Mouse (Mus musculus) liver, adult 2 months (tissue): ENCODE measurements around the gene Slc9a7. TPM values are rescaled to one million over a fixed set of nuclear protein-coding genes. Genes with fewer than 3 reads are reported as not detected.

ENCODE experiments used
- DNase-seq: peaks from one replicate; pipeline ENCODE4 v3.0.0-alpha.2; 2011; ENCODE audit warnings: low read depth, low spot score; ENCODE audit errors: extremely low read depth
- H3K27ac ChIP-seq: fragments of 200-500 bp; replicated peaks from 2 replicates; pipeline ENCODE4 v1.5.1; 2012; ENCODE audit warnings: low read depth, mild to moderate bottlenecking, control low read depth, inconsistent platforms, low read length; ENCODE audit not compliant: insufficient read depth
- H3K27me3 ChIP-seq: fragments of 200-500 bp; 2 replicates; pipeline ENCODE4 v1.6.1; 2012; ENCODE audit warnings: mild to moderate bottlenecking, moderate library complexity, low read length, inconsistent platforms; ENCODE audit not compliant: control insufficient read depth, insufficient read depth
- H3K36me3 ChIP-seq: fragments of 200-500 bp; 2 replicates; pipeline ENCODE4 v1.6.1; 2012; ENCODE audit warnings: low read length, inconsistent platforms; ENCODE audit not compliant: control insufficient read depth, insufficient read depth
- H3K4me1 ChIP-seq: fragments of 200-500 bp; 2 replicates; pipeline ENCODE4 v1.6.1; 2011; ENCODE audit warnings: low read length; ENCODE audit not compliant: control insufficient read depth, insufficient read depth
- H3K4me3 ChIP-seq: fragments of 200-500 bp; 2 replicates; pipeline ENCODE4 v1.5.1; 2011; ENCODE audit warnings: low read depth, mild to moderate bottlenecking, control low read depth, low read length, moderate library complexity; ENCODE audit not compliant: insufficient read depth
- H3K79me2 ChIP-seq: fragments of 200-500 bp; 2 replicates; pipeline ENCODE4 v1.6.1; 2012; ENCODE audit warnings: inconsistent platforms, mild to moderate bottlenecking, low read length, moderate library complexity; ENCODE audit not compliant: control insufficient read depth, insufficient read depth
- H3K9ac ChIP-seq: fragments of 200-500 bp; 2 replicates; pipeline ENCODE4 v1.6.1; 2012; ENCODE audit warnings: low read depth, mild to moderate bottlenecking, control low read depth, inconsistent platforms, low read length
- CTCF ChIP-seq: fragments of 200-500 bp; IDR thresholded peaks from 2 replicates; pipeline ENCODE4 v1.5.1; 2011; ENCODE audit warnings: low read depth, low read length, control low read depth
- POLR2A ChIP-seq: fragments of 200-500 bp; IDR thresholded peaks from 2 replicates; pipeline ENCODE4 v1.6.1; 2011; ENCODE audit warnings: low read length, control low read depth; ENCODE audit not compliant: insufficient read depth; ENCODE audit errors: extremely low read depth
- WGBS: fragments of 180-500 bp; shearing (Covaris S2); methylation state at CpG from one replicate; pipeline ENCODE4 v1.1.7; 2018; 5-methylcytosine and 5-hydroxymethylcytosine counted together
- polyA plus RNA-seq: library from polyadenylated mRNA; depleted of rRNA; stranded (reverse); fragments of >200 nt; gene quantifications from 2 replicates; pipeline ENCODE4 v1.2.3, GENCODE M21; 2012
- total RNA-seq: library from RNA; depleted of rRNA; stranded (reverse); fragments of >200 nt; gene quantifications from 2 replicates; pipeline ENCODE4 v1.2.3, GENCODE M21; 2014

The Slc9a7 gene
- total and polyA plus RNA-seq, 2 experiments = 0.65 to 1.2 TPM

GRCm38 (mm10) chrX:20271980-20272379 lies 19.6 kb downstream of the Slc9a7 start:
- no peak overlapping the region for H3K27ac ChIP-seq
- no peaks in the 10 kb centered on the region for H3K36me3 ChIP-seq
- no peak for DNase-seq
- H3K27me3 ChIP-seq = no peaks in the 10 kb centered on the region
- no peaks in the 10 kb centered on the region for H3K79me2 ChIP-seq
- 59% methylated on average over 1 of the region's 1 CpGs for WGBS
- no peak for TF ChIP-seq CTCF
- no peak for TF ChIP-seq POLR2A
- no peak overlapping the region for H3K9ac ChIP-seq
- no peak overlapping the region for H3K4me3 ChIP-seq
- no peaks in the 10 kb centered on the region for H3K4me1 ChIP-seq

GRCm38 (mm10) chrX:20269980-20270379 lies 21.6 kb downstream of the Slc9a7 start:
- no peak for DNase-seq
- 77% methylated on average over 3 of the region's 3 CpGs for WGBS
- no peak overlapping the region for H3K9ac ChIP-seq

DNA sequence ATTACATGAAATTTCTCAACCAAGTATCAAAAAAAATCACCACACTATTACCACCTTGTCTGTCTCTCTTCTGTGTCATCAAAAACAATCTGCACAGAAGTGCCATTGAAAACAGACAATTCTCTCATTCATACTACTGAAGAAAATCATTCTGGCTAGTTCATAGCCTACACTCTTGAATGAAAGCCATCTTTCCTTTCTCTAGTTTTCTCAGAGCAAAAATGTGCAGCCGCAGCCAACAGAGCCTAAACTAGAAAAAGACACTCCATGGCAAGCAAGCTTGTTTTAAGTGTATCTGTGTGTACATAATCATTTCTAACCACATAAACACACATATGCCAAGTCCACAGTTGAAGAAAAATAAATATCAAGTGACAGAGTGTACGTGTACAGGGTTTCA lies 27.2 kb downstream of the Slc9a7 start:
- no peak for TF ChIP-seq CTCF
- TF ChIP-seq POLR2A = no peak
- 45% methylated on average over 2 of the region's 2 CpGs for WGBS
- DNase-seq = no peak
- H3K79me2 ChIP-seq = no peaks in the 10 kb centered on the region
- no peak overlapping the region for H3K27ac ChIP-seq
- no peaks in the 10 kb centered on the region for H3K27me3 ChIP-seq
- no peaks in the 10 kb centered on the region for H3K36me3 ChIP-seq
- H3K4me1 ChIP-seq = no peaks in the 10 kb centered on the region
- no peak overlapping the region for H3K4me3 ChIP-seq
- H3K9ac ChIP-seq = no peak overlapping the region

More at GRCm38 (mm10) chrX:20269980-20270379, 21.6 kb downstream of the Slc9a7 start:
- no peaks in the 10 kb centered on the region for H3K4me1 ChIP-seq
- H3K27ac ChIP-seq = no peak overlapping the region
- H3K27me3 ChIP-seq = no peaks in the 10 kb centered on the region
- TF ChIP-seq CTCF (no peak), POLR2A (no peak)
- no peak overlapping the region for H3K4me3 ChIP-seq
- no peaks in the 10 kb centered on the region for H3K79me2 ChIP-seq
- H3K36me3 ChIP-seq = no peaks in the 10 kb centered on the region

DNA sequence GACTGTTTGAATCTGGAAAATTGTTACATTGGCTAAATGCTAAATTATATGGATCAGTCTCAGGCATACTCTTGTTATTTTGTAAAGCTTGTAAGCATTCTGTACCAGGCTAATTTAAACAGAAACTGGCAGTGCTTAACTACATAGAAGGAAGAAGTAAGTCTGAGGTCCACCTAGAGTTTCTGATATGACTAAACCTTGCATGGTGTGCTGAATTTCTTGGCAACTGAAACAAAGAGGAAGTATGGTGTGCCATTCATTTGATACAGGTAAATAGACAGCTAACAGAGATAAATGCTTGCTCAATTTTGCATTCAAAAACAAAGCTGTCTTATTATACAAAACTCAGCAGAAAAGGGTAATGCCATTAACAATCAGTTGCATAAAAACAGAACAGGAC lies 63.5 kb downstream of the Slc9a7 start:
- TF ChIP-seq POLR2A (no peak), CTCF (no peak)
- no peaks in the 10 kb centered on the region for H3K79me2 ChIP-seq
- no peak overlapping the region for H3K27ac ChIP-seq
- H3K9ac ChIP-seq = no peak overlapping the region
- no peaks in the 10 kb centered on the region for H3K36me3 ChIP-seq
- H3K27me3 ChIP-seq = no peaks in the 10 kb centered on the region
- DNase-seq = no peak
- no peaks in the 10 kb centered on the region for H3K4me1 ChIP-seq
- no peak overlapping the region for H3K4me3 ChIP-seq

- no peak for TF ChIP-seq CTCF
- TF ChIP-seq POLR2A = no peak
These were observed 70.1 kb downstream of the Slc9a7 start for GRCm38 (mm10) chrX:20221486-20221885.

DNA sequence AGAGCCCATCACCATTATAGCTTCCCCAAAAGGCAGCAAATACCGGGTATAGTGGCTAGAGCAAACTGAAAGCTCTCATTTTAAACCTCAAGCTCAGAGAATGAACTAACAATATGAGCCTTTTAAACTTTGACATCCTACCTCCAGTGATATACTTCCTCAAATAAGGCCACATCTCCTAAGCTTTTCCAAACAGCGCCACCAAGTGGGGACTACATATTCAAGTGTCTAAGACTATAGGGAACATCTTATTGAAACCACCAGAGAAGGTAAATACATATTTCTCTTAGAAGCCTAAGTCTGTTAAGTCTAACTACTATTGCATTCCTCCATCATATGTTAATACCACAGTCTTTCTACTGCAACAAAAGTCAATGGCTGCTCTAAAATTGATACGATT lies 106.0 kb downstream of the Slc9a7 start:
- H3K27ac ChIP-seq = no peak overlapping the region
- no peak overlapping the region for H3K9ac ChIP-seq
- H3K27me3 ChIP-seq = no peaks in the 10 kb centered on the region
- DNase-seq = no peak
- no peak overlapping the region for H3K4me3 ChIP-seq
- H3K4me1 ChIP-seq = no peaks in the 10 kb centered on the region
- TF ChIP-seq CTCF (no peak), POLR2A (no peak)
- no peaks in the 10 kb centered on the region for H3K36me3 ChIP-seq
- H3K79me2 ChIP-seq = no peaks in the 10 kb centered on the region
- WGBS = 79% methylated on average over 3 of the region's 3 CpGs

More at GRCm38 (mm10) chrX:20221486-20221885, 70.1 kb downstream of the Slc9a7 start:
- no peak for DNase-seq
- Histone ChIP-seq H3K79me2 (no peaks in the 10 kb centered on the region), H3K36me3 (no peaks in the 10 kb centered on the region), H3K4me3 (no peak overlapping the region), H3K27me3 (no peaks in the 10 kb centered on the region), H3K4me1 (no peaks in the 10 kb centered on the region), H3K27ac (no peak overlapping the region), H3K9ac (no peak overlapping the region)
- 87% methylated on average over 2 of the region's 2 CpGs for WGBS
